Comparison of ENCODE assay signal across 17 mouse cellular contexts in the genomic region with DNA sequence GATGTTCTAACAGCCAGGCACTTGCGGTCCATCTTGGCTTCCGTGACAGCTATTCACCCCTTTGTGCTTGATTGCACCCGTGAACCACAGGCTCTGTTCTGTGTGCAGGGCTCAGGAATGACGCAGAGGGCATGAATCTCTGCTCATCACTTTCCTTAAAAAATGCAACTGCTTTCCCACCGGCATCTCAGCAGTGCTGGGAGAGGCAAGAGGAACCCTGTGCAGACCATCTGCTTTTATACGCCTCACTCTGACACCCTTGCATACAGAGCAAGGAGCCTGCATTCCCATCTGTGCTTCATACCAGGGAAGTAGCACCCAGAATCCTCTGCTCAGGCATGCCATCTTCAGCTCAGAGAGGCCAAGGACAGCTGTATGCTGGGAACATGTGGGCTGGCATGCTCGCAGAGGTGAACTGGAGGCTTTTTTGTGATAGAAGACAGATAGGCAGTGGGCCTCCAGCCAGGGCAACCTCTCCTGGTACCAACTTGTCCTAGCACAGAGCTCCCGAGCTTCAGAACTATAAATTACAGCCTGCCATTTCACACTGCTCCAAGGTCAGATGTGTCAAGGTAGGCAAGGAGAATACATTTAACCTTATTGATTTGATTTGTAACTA.
DNase-seq lines count a peak whose midpoint lies in the region; ATAC-seq and TF ChIP-seq lines count a peak whose summit lies in the region.
"Had no signal": no experiment of that assay in that cellular context is flagged by ENCODE, and none has a peak within 500 bp of the region (broad histone marks: within the 10 kb centered on the region; RNA-seq: fewer than 3 reads in every experiment).

No protein-coding gene starts in this region.

- no peaks in the 10 kb centered on the region for H3K4me1 ChIP-seq in forebrain, postnatal 0 days (ENCODE audit: insufficient read depth)
- H3K4me1 ChIP-seq: neural tube, embryonic 12.5 days had no signal

- no peaks in the 10 kb centered on the region for H3K27me3 ChIP-seq in forebrain, postnatal 0 days (ENCODE audit: insufficient read depth, low read length)
- H3K27me3 ChIP-seq: limb, embryonic 15.5 days; neural tube, embryonic 12.5 days; stomach, embryonic 15.5 days had no signal

- no peaks in the 10 kb centered on the region for H3K36me3 ChIP-seq in forebrain, postnatal 0 days (ENCODE audit: insufficient read depth)
- H3K36me3 ChIP-seq: limb, embryonic 15.5 days; neural tube, embryonic 12.5 days; stomach, embryonic 15.5 days had no signal

- no peak overlapping the region for H3K4me2 ChIP-seq in forebrain, postnatal 0 days (ENCODE audit: low read depth)
- H3K4me2 ChIP-seq: limb, embryonic 15.5 days; neural tube, embryonic 12.5 days; stomach, embryonic 15.5 days had no signal

- WGBS in forebrain, postnatal 0 days = 71% methylated on average over 8 of the region's 8 CpGs

- no peak overlapping the region for H3K4me3 ChIP-seq in forebrain, postnatal 0 days (ENCODE audit: low read depth, low read length)
- H3K4me3 ChIP-seq: limb, embryonic 15.5 days; neural tube, embryonic 12.5 days; stomach, embryonic 15.5 days had no signal

- TF ChIP-seq CTCF in forebrain, postnatal 0 days (IDR thresholded peaks at IDR 0.05; ENCODE audit: low read depth) = 0 out of 2 replicates have a peak, but pooled peaks have one; percentile 4

- peak overlapping the region; percentile 40 for H3K27ac ChIP-seq in forebrain, postnatal 0 days (ENCODE audit: low read depth, low read length)
- H3K27ac ChIP-seq: kidney, postnatal 0 days; limb, embryonic 15.5 days; macrophage; neural tube, embryonic 12.5 days; stomach, embryonic 15.5 days had no signal

- ATAC-seq in frontal cortex, adult (ENCODE audit: low TSS enrichment) = peak; percentile 94
- ATAC-seq in forebrain, postnatal 0 days = peak; percentile 96

- H3K9ac ChIP-seq in forebrain, postnatal 0 days = no peak overlapping the region
- H3K9ac ChIP-seq: limb, embryonic 15.5 days; neural tube, embryonic 12.5 days; stomach, embryonic 15.5 days had no signal

- H3K9me3 ChIP-seq in forebrain, postnatal 0 days (ENCODE audit: low read length) = no peaks in the 10 kb centered on the region
- H3K9me3 ChIP-seq: limb, embryonic 15.5 days; neural tube, embryonic 12.5 days; stomach, embryonic 15.5 days had no signal

- no peak for DNase-seq in frontal cortex, postnatal 25 days (ENCODE audit: low spot score in 2 of 2)
- peak; percentile 14 for DNase-seq in ovary, adult 18-20 months (ENCODE audit: low spot score)
- no peak for DNase-seq in ovary, postnatal 10 days (ENCODE audit: low spot score)
- peak; percentile 25 for DNase-seq in adrenal gland, adult 8-10 months
- DNase-seq in forebrain, postnatal 0 days = peak; percentile 55
- no peak for DNase-seq in natural killer cell, adult 2 months (ENCODE audit: low spot score in 2 of 2)
- no peak for DNase-seq in cerebellum, adult 11 months
- DNase-seq: B cell, adult 2 months; cerebellum, adult 9-10 months; lung, adult 2 months; midbrain, embryonic 14.5 days had no signal

Comparison
In these comparisons a context has a peak if more than half of its experiments do, and no peak if none do; other contexts are left out.
1. DNase-seq: peak in ovary, adult 18-20 months (single experiment), adrenal gland, adult 8-10 months (single experiment) and forebrain, postnatal 0 days (single experiment); none in frontal cortex, postnatal 25 days (0 of 2), ovary, postnatal 10 days (single experiment), natural killer cell, adult 2 months (0 of 2) and cerebellum, adult 11 months (single experiment).